Mouse (Mus musculus) olfactory bulb, adult 2 months (tissue): ENCODE data around the gene Amigo3.

ENCODE experiments used
- CTCF ChIP-seq: fragments of 200-500 bp; IDR thresholded peaks from 2 replicates; pipeline ENCODE4 v1.5.1; 2012; ENCODE audit warnings: low read depth, mild to moderate bottlenecking, low read length, moderate library complexity; ENCODE audit not compliant: insufficient read depth
- POLR2A ChIP-seq: fragments of 200-500 bp; IDR thresholded peaks from 2 replicates; pipeline ENCODE4 v1.6.1; 2012; ENCODE audit warnings: mild to moderate bottlenecking, low read depth, low read length, moderate library complexity; ENCODE audit not compliant: insufficient read depth

DNA sequence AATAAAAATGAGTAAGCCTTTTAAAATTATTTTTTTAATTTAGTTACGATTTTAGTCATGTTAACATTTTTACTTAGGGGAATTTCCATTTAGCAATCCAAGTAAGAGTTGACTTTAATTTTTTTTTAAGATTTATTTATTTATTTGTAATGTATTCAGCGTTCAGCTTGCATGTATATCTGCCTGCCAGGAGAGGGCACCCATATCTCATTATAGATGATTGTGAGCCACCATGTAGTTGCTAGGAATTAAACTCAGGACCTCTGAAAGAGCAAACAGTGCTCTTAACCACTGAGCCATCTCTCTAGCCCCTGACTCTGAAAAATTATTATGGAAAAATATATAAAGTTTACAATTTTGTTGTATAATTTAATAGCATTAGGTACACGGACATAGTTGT is 26.4 kb upstream of the Amigo3 start:
- TF ChIP-seq CTCF = no peak
- TF ChIP-seq POLR2A = no peak
